Mouse (Mus musculus): ENCODE results near the gene Tspan1. TPM values are rescaled to one million over a fixed set of nuclear protein-coding genes. Genes with fewer than 3 reads are reported as not detected.

Tspan1 gene
- total and polyA plus RNA-seq, 3 experiments: 0.05 TPM; not detected in 2

GRCm38 (mm10) chr4:116123602-116124519, 43.5 kb downstream of the Tspan1 start, which contains the start of the genes Rad54l and Pomgnt1:
Rad54l (minus strand) TSS chr4:116123690.
Pomgnt1 (plus strand) TSS chr4:116123840.
- Histone ChIP-seq H3K9me3 (replicated peaks) (no peaks in the 10 kb centered on the region), H3K27me3 (ENCODE audit: insufficient read depth, low read length) (no peaks in the 10 kb centered on the region), H3K36me3 (replicated peaks) (peaks cover 41% of the 10 kb centered on the region), H3K4me3 (ENCODE audit: low read depth, low read length) (peak within 1 kb of the TSS; percentile 74), H3K4me1 (ENCODE audit: insufficient read depth, low read depth, low read length) (peaks cover 58% of the 10 kb centered on the region)
- ATAC-seq (ENCODE audit: extremely low read depth, insufficient number of reproducible peaks, low FRiP score, poor library complexity, severe bottlenecking) (peak; percentile 78), DNase-seq (ENCODE audit: low spot score) (peak; percentile 82)
- TF ChIP-seq CTCF (IDR thresholded peaks at IDR 0.05; ENCODE audit: low read depth, low read length): no peak
- TF ChIP-seq POLR2AphosphoS5 (IDR thresholded peaks at IDR 0.05; ENCODE audit: insufficient replicate concordance, low read depth, low read length): no peak
- no peak for TF ChIP-seq TAL1 (conservative IDR thresholded peaks at IDR 0.05; ENCODE audit: low read depth, low read length)
- no peak for TF ChIP-seq GATA2 (IDR thresholded peaks at IDR 0.05; ENCODE audit: borderline replicate concordance, low read depth, low read length)
- TF ChIP-seq GATA1 (IDR thresholded peaks at IDR 0.05; ENCODE audit: borderline replicate concordance, low read length): no peak

DNA sequence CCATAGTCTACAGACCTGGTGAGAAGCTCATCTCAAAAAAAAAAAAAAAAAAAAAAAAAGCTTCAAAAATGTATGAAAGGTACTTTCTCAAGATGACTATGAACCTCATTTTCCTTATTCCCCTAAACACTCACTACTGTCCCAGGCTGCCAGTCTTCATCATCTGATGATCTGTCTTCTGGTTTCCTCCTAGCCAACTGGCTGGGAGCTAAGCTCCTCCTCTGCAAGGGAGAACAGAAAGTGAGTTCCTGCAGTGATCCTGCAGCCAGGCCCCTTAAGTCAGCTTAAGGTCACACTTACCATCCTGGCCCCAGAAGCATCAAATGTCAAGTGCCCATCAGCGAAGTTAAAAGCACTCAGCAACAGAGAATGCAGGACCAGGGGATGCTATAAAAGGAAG, 44.6 kb downstream of the Tspan1 start:
- Histone ChIP-seq H3K9me3 (replicated peaks) (no peaks in the 10 kb centered on the region), H3K36me3 (replicated peaks) (peaks cover 41% of the 10 kb centered on the region), H3K4me1 (ENCODE audit: insufficient read depth, low read depth, low read length) (peaks cover 53% of the 10 kb centered on the region), H3K27me3 (ENCODE audit: insufficient read depth, low read length) (no peaks in the 10 kb centered on the region), H3K4me3 (ENCODE audit: low read depth, low read length) (peak overlapping the region; percentile 74)
- no peak for TF ChIP-seq GATA1 (IDR thresholded peaks at IDR 0.05; ENCODE audit: borderline replicate concordance, low read length)
- no peak for TF ChIP-seq CTCF (IDR thresholded peaks at IDR 0.05; ENCODE audit: low read depth, low read length)
- TF ChIP-seq POLR2AphosphoS5 (IDR thresholded peaks at IDR 0.05; ENCODE audit: insufficient replicate concordance, low read depth, low read length): no peak
- no peak for TF ChIP-seq TAL1 (conservative IDR thresholded peaks at IDR 0.05; ENCODE audit: low read depth, low read length)
- no peak for TF ChIP-seq GATA2 (IDR thresholded peaks at IDR 0.05; ENCODE audit: borderline replicate concordance, low read depth, low read length)
- ATAC-seq (ENCODE audit: extremely low read depth, insufficient number of reproducible peaks, low FRiP score, poor library complexity, severe bottlenecking) (no peak), DNase-seq (ENCODE audit: low spot score) (no peak)

Other genes starting within 250 kb of the Tspan1 start
- gene Dmbx1, start 227.7 kb downstream of the Tspan1 start, total RNA-seq (2014; fragmentation: Nextera tagmentation): not detected in 2 replicates
- 0.06 and 0.11 TPM in 2 replicates for gene Dmbx1, start 227.7 kb downstream of the Tspan1 start, total RNA-seq (2017)
- 0.01 TPM in 1 of 2 replicates, not detected in the other for gene Dmbx1, start 227.7 kb downstream of the Tspan1 start, polyA plus RNA-seq (2012)
- gene Faah, start 149.7 kb downstream of the Tspan1 start, total RNA-seq (2014; fragmentation: Nextera tagmentation): 0.73 and 1.7 TPM in 2 replicates
- 1.0 and 1.4 TPM in 2 replicates for gene Faah, start 149.7 kb downstream of the Tspan1 start, total RNA-seq (2017)
- 0.46 and 0.78 TPM in 2 replicates for gene Faah, start 149.7 kb downstream of the Tspan1 start, polyA plus RNA-seq (2012)
- 11.7 and 25.6 TPM in 2 replicates for gene Nsun4, start 113.7 kb downstream of the Tspan1 start, total RNA-seq (2014; fragmentation: Nextera tagmentation)
- gene Nsun4, start 113.7 kb downstream of the Tspan1 start, total RNA-seq (2017): 13.6 and 14.6 TPM in 2 replicates
- 0.31 and 0.32 TPM in 2 replicates for gene Nsun4, start 113.7 kb downstream of the Tspan1 start, polyA plus RNA-seq (2012)
- gene Uqcrh, start 92.5 kb downstream of the Tspan1 start, total RNA-seq (2014; fragmentation: Nextera tagmentation): 103 and 132 TPM in 2 replicates
- 455 and 620 TPM in 2 replicates for gene Uqcrh, start 92.5 kb downstream of the Tspan1 start, total RNA-seq (2017)
- 31.1 and 31.2 TPM in 2 replicates for gene Uqcrh, start 92.5 kb downstream of the Tspan1 start, polyA plus RNA-seq (2012)
- 89.0 and 109 TPM in 2 replicates for gene Lrrc41, start 92.3 kb downstream of the Tspan1 start, total RNA-seq (2014; fragmentation: Nextera tagmentation)
- 44.9 and 49.4 TPM in 2 replicates for gene Lrrc41, start 92.3 kb downstream of the Tspan1 start, total RNA-seq (2017)
- 36.3 and 55.8 TPM in 2 replicates for gene Lrrc41, start 92.3 kb downstream of the Tspan1 start, polyA plus RNA-seq (2012)
- gene Rad54l, start 43.9 kb downstream of the Tspan1 start, total RNA-seq (2014; fragmentation: Nextera tagmentation): 46.1 and 56.1 TPM in 2 replicates
- gene Rad54l, start 43.9 kb downstream of the Tspan1 start, total RNA-seq (2017): 43.2 and 47.0 TPM in 2 replicates
- 2.4 and 3.4 TPM in 2 replicates for gene Rad54l, start 43.9 kb downstream of the Tspan1 start, polyA plus RNA-seq (2012)
- 35.2 and 40.5 TPM in 2 replicates for gene Pomgnt1, start 43.8 kb downstream of the Tspan1 start, total RNA-seq (2014; fragmentation: Nextera tagmentation)
- 37.2 and 47.0 TPM in 2 replicates for gene Pomgnt1, start 43.8 kb downstream of the Tspan1 start, total RNA-seq (2017)
- 5.5 and 6.2 TPM in 2 replicates for gene Pomgnt1, start 43.8 kb downstream of the Tspan1 start, polyA plus RNA-seq (2012)
- 0.10 and 0.15 TPM in 2 replicates for gene Lurap1, start 16.3 kb downstream of the Tspan1 start, total RNA-seq (2014; fragmentation: Nextera tagmentation)
- gene Lurap1, start 16.3 kb downstream of the Tspan1 start, total RNA-seq (2017): 0.33 and 0.41 TPM in 2 replicates
- gene Lurap1, start 16.3 kb downstream of the Tspan1 start, polyA plus RNA-seq (2012): 0.01 TPM in 1 of 2 replicates, not detected in the other
- gene 1700042G07Rik, start 5.8 kb upstream of the Tspan1 start, total RNA-seq (2014; fragmentation: Nextera tagmentation): not detected in 2 replicates
- not detected in 2 replicates for gene 1700042G07Rik, start 5.8 kb upstream of the Tspan1 start, total RNA-seq (2017)
- not detected in 2 replicates for gene 1700042G07Rik, start 5.8 kb upstream of the Tspan1 start, polyA plus RNA-seq (2012)
- 0.97 TPM in 1 of 2 replicates, not detected in the other for gene Gm49337, start 5.8 kb upstream of the Tspan1 start, total RNA-seq (2014; fragmentation: Nextera tagmentation)
- not detected in 2 replicates for gene Gm49337, start 5.8 kb upstream of the Tspan1 start, total RNA-seq (2017)
- not detected in 2 replicates for gene Gm49337, start 5.8 kb upstream of the Tspan1 start, polyA plus RNA-seq (2012)
- gene Pik3r3, start 54.0 kb upstream of the Tspan1 start, total RNA-seq (2014; fragmentation: Nextera tagmentation): 11.1 and 21.1 TPM in 2 replicates
- 24.7 and 25.4 TPM in 2 replicates for gene Pik3r3, start 54.0 kb upstream of the Tspan1 start, total RNA-seq (2017)
- 7.2 and 8.7 TPM in 2 replicates for gene Pik3r3, start 54.0 kb upstream of the Tspan1 start, polyA plus RNA-seq (2012)

Data from G1E (cell line).